ENCODE assay signal across 9 mouse cellular contexts in genomic region chr11:32118844-32119629, GRCm38 (mm10).
DNase-seq lines count a peak whose midpoint lies in the region; ATAC-seq lines count a peak whose summit lies in the region.
"Had no signal": no experiment of that assay in that cellular context is flagged by ENCODE, and none has a peak within 500 bp of the region (broad histone marks: within the 10 kb centered on the region; RNA-seq: fewer than 3 reads in every experiment).

No protein-coding gene starts in this region.

- no peaks in the 10 kb centered on the region for H3K9me3 ChIP-seq in hindbrain, embryonic 16.5 days (ENCODE audit: control insufficient read depth, low read length)
- no peaks in the 10 kb centered on the region for H3K9me3 ChIP-seq in midbrain, embryonic 14.5 days (ENCODE audit: control insufficient read depth, low read length)
- H3K9me3 ChIP-seq: G1E had no signal

- 0 out of 2 replicates have a peak overlapping the region, but pooled peaks have one; percentile 5 for H3K9ac ChIP-seq in hindbrain, embryonic 16.5 days (ENCODE audit: low read depth, low read length)
- no peak overlapping the region for H3K9ac ChIP-seq in midbrain, embryonic 14.5 days (replicated peaks; ENCODE audit: low read length)

- H3K4me3 ChIP-seq in hindbrain, embryonic 16.5 days (ENCODE audit: low read length) = no peak overlapping the region
- H3K4me3 ChIP-seq in midbrain, embryonic 14.5 days (replicated peaks; ENCODE audit: low read depth, low read length) = no peak overlapping the region
- H3K4me3 ChIP-seq: myocyte had no signal

- H3K36me3 ChIP-seq in hindbrain, embryonic 16.5 days (ENCODE audit: control insufficient read depth, insufficient read depth, low read length) = no peaks in the 10 kb centered on the region
- H3K36me3 ChIP-seq in midbrain, embryonic 14.5 days (ENCODE audit: control insufficient read depth, insufficient read depth, low read length) = no peaks in the 10 kb centered on the region
- H3K36me3 ChIP-seq: G1E had no signal

- no peaks in the 10 kb centered on the region for H3K27me3 ChIP-seq in hindbrain, embryonic 16.5 days (replicated peaks; ENCODE audit: control insufficient read depth, insufficient read depth, low read length)
- H3K27me3 ChIP-seq in midbrain, embryonic 14.5 days (ENCODE audit: control insufficient read depth, insufficient read depth, low read length) = no peaks in the 10 kb centered on the region

- WGBS in hindbrain, embryonic 16.5 days = 17% methylated on average over 14 of the region's 14 CpGs
- WGBS in midbrain, embryonic 14.5 days = 28% methylated on average over 14 of the region's 14 CpGs

- H3K4me2 ChIP-seq in hindbrain, embryonic 16.5 days (ENCODE audit: low read length) = no peak overlapping the region
- no peak overlapping the region for H3K4me2 ChIP-seq in midbrain, embryonic 14.5 days (ENCODE audit: low read length)

- DNase-seq in Muller cell, postnatal 12 days (ENCODE audit: inconsistent ontology term) = peak; percentile 50
- DNase-seq in embryo, embryonic 10.5 days (ENCODE audit: low spot score) = peak; percentile 70
- peak; percentile 76 for DNase-seq in midbrain, embryonic 14.5 days
- DNase-seq in adrenal gland, adult 2 months = no peak
- DNase-seq in testis, postnatal 10 days (ENCODE audit: low spot score) = no peak

- H3K4me1 ChIP-seq in hindbrain, embryonic 16.5 days (ENCODE audit: control insufficient read depth, insufficient read depth, low read depth, low read length) = peaks cover 22% of the 10 kb centered on the region
- peaks cover 26% of the 10 kb centered on the region for H3K4me1 ChIP-seq in midbrain, embryonic 14.5 days (ENCODE audit: control insufficient read depth, insufficient read depth, low read length)

- ATAC-seq in hindbrain, embryonic 16.5 days = peak; percentile 82
- peak; percentile 51; the same call in 1 of the 2 replicates for ATAC-seq in midbrain, embryonic 14.5 days (ENCODE audit: low FRiP score, low TSS enrichment)
- ATAC-seq in megakaryocyte, adult 5-6 weeks (ENCODE audit: poor library complexity, severe bottlenecking) = no peak

- H3K27ac ChIP-seq in hindbrain, embryonic 16.5 days (ENCODE audit: low read depth, low read length) = peak overlapping the region; percentile 76
- H3K27ac ChIP-seq in midbrain, embryonic 14.5 days (replicated peaks; ENCODE audit: low read depth, low read length) = peak overlapping the region; percentile 61

Comparison
In these comparisons a context has a peak if more than half of its experiments do, and no peak if none do; other contexts are left out.
1. DNase-seq: peak in Muller cell, postnatal 12 days (single experiment), embryo, embryonic 10.5 days (single experiment) and midbrain, embryonic 14.5 days (single experiment); none in adrenal gland, adult 2 months (single experiment) and testis, postnatal 10 days (single experiment).